Mouse (Mus musculus) megakaryocyte, adult 5-6 weeks (primary cell): ENCODE measurements around the gene C8b. TPM values are rescaled to one million over a fixed set of nuclear protein-coding genes. Genes with fewer than 3 reads are reported as not detected.

Source experiments
- ATAC-seq: 2 replicates; pipeline ENCODE4 v1.8.0; 2016; ENCODE audit warnings: mild to moderate bottlenecking, inconsistent platforms; ENCODE audit not compliant: poor library complexity, severe bottlenecking
- total RNA-seq, 2 experiments: library from RNA; stranded (forward) in 1 of 2; stranded (reverse) in 1 of 2; fragments of 153-499, 151-499 nt in 1 of 2; fragments of 221-1000, 200-1000 nt in 1 of 2; gene quantifications; 2 replicates each; pipeline versions ENCODE4 v1.2.3 to v1.2.4; 2015 to 2017

Gene C8b
- not detected in 2 replicates for total RNA-seq (2015)
- total RNA-seq (2017), result not detected in 2 replicates

DNA sequence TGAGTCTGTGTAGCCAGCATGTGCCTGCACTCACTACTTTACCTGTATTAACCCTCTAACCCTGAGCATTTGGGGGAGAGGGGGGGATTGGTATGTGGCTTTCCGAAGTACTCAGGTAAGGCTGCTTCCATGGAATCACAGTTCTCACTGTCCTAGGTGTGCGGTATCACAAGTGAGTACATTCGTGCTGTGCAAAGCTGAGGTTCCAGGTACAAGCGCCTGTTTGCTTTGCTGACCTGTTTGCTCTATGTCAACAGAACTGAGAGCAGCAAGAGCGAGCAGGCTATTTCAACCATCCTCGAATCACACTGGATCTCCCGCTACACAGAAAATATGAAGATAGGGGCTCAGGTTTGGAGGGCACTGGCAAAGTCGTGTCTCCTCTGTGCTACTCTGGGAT, at the start of gene C8b:
Gene C8b (plus strand): TSS at position 253 of the 400 bp plus-strand sequence.
- ATAC-seq, result no peak

DNA sequence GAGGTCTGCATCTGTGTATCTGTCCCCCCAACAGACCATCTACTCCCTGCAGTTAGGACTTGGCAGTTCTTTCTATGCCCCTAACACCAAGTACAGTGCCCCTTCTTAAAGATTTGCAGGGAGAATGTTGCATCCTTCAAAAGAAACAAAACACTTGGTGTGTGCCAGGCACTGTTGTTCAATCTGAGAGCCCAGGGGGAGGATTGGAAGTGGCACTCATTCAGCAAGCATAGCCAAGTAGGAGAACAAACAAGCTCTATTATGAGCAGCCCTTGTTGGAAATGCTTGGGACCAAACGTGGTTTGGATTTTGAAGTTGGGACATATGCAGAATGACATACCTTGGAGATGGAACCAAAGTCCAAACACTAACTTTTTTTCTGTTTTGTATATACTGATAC, 49.6 kb upstream of the C8b start:
- ATAC-seq, result no peak

DNA sequence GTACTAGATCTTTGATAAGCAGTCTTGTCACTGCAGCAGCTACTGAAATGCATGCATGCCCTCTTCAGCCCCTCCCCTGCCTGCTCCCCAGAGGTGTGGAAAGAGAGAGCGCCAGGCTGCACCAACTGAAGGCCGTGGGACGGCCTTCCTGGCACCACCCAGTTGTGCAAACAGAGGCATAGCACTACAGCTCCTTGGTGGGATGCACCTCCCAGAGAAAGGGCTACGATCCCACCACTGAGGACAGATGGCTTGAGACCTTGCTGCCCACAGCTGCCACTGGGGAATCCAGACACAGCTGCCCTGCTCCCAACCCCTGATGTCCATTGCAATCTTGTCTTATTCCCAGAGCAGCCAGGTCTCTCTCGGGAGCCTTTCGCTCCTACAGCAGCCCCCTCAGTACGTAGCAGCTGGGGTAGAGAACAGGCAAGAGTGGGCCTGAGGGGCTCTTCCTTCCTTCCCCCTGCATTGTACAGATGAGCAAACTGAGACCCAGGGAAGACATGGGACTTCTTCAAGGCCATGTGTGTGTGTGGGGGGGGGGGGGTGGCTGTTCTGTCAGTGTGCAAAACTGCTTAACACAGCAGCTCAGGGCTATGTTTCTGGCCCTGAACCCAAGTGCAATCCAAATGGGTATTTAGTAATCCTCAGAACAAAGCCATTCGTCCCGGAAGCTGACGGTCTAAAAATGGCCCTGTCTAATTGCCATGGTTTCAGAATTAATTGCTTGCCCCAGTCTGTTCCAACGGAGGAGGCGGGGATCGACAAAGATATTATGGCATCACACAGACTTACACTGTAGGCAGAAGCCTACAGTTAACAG, 46.9 kb upstream of the C8b start:
- ATAC-seq, result no peak; the same call in 1 of the 2 replicates

DNA sequence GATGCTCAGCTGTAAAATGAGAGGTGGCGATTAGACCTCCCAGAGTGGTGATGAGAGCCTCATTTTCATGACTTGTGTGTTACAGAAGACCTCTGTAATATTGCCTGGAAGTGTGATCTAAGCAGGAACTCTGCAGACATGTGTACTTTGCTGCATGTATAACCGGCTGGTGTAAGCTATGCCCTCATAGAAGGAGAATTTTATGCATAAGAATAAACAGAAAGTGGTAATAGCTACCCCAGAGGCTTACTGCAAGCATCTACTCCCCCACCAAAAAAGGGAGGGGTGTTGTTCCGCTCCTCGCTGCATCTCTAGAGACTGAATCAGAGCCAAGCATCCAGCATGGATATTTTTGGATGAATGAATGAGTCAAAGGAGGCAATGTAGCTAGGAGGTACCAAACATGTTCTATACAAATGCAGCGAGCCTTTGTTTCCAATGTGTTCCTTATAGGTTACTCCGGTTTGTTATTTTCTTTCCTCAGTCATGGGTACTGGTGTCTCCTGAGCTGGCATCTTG, 42.5 kb upstream of the C8b start:
- no peak for ATAC-seq

DNA sequence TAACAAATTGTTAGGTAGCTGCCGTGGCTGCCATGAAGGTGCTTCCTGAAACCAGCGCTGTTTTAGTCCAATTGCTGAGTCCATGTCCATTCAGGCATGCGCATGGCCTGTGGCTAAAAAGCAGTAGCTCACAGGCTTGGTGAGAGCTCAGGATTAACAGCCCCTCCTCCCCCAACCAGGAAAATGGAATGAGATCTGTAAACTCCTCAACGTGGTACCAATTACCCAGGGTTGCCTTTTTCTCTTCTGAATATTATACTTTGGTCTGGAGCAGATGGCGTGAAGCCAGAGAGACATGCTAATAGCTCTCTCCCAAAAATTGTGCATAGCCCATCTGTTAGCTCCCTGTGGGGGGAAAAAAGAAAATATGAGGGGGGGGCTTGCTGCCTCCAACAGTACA, 41.9 kb upstream of the C8b start:
- ATAC-seq, result no peak

DNA sequence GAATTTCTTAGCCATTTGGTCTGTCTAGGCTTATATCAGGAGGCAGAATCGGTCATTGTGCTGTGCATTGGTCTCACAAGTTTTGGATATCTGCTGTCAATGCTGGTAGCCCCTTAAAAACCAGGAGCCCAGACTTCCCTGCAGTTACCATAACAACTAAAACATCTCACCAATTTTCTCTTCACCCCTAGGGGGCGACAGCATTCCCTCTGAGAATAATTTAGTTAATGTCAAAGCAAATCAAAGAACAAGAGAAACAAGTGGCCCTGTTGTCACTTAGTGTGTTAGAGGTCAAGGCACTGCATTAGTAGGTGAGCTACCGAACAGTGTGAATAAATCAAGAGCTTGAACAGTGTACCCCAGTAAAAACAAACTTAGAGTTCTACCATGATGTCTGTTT, 40.4 kb upstream of the C8b start:
- ATAC-seq, result no peak

DNA sequence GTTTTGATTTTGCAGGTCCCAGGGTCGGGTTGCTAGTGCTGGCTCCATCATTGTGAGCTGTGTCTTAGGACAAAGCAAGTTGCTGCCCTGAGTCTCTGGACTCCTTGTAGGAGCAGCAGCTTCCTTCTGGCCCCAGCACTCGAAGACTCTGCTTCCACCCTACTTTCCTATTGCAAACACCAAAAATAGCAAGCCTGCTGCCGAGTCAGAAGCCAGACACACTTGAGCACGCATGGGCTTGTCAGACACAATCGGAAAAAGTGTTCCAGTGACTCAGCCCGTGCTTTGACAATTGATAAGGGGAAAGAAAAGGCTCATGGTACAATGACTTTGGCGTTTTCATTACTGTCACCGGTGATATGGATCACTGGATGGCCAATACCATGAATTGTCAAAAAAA, 36.9 kb upstream of the C8b start:
- no peak for ATAC-seq

DNA sequence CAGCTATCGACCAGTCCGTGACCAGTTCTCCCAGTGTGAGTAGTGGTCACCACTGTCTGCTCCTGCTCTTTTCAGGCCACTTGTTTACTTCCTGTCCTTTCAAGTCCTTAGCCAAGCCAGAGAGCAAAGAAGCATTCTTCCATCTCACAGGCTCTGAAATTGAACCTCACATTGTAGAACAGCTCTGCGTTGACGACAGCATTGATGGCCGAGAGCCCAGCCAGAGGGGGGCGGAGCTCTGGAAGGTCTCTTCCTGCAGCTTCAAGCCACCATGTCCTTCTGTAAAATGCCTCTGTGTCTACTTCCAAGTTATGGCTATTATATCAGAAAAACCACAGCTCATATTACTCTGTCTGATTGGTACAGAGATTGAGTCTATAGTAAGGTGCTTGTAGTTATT, 19.6 kb upstream of the C8b start:
- ATAC-seq, result no peak

DNA sequence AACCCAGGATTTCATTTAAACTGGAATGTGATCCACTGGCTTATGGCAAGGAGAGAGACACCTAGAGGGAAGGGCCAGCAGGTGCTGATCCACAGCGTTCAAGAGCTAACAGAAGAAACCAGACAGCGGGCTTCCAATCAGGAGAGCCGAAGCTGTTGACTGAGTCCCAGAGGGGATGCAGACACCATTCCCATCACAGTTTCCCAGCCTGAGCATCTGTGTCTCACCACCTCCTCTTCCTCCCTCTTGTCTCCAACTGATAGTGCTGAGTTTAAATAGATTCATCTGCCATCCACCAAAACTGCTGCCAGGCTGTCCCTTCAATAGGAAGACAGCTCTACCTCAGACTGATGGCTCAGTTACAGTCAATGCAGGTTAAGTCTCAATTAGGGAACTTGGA, 12.0 kb upstream of the C8b start:
- no peak for ATAC-seq

DNA sequence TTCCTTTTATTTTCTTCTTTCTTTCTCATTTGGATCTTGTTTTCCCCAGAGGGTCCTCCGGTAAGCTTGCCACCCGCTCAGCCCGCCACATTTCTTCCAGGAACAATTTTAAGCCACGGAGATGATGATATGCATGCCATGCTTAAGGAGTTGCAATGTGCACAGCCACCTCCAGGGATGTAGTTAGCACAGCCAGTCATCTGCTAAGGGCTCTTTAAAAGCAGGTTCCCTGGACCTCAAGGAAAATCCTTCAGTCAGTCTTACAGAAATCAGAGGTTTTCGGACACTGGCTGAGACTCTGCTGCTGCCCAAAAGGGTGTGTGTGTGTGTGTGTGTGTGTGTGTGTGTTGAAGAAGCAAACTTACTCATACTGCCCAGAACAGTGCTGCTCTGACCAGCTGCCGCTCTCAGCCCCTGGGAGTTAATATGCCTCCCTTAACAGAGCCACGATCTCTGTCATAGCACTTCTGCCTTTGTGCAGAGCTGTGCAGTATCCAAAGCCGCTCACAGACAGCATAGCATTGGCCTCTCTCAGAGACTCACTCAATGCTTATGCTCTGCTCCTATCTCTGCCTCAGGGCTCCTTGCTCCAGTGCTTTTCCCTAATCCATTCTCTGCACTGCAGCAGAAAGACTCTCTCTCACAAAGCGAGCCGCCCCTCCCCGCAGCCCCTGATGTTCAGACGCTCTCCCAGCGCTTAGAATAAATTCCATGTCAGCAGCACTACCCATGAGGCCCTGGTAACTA, 5.1 kb upstream of the C8b start:
- no peak for ATAC-seq

DNA sequence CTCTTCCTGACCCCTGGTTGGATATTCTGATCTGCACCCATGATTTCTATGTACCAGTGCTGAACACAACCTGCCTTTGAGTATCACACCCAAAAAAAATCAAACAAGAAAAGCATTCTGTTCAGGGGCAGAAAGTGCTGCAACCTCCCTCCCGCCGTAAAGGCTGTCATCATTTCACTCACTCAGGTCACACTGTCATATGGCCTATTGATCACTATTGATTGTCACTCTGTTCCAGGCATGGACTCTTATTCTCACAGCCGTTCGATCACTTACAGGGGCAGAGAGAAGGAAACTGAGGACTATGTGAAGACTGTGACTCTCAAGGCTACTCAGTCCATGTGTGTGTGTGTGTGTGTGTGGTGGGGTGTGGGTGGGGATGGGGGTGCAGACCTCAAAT, 2.1 kb downstream of the C8b start:
- no peak for ATAC-seq

DNA sequence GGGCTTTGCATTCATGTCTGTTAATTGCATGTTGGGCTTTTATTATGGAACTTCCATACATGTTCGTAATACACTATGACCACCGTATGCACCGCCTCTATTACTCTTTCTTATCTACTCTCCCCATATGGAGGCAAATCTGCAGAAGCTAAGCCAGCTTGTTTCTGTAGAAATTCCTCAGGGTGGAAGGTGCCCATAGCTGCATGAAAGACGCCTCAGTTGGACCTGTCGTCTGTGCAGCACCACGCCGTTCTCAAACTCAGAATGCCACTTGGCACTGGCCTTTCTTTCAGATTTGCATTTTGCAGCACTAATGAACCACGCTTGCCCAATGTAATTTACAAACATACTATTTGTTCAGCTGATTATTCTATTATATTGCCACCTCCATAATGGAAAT, 3.5 kb downstream of the C8b start:
- ATAC-seq, result no peak

DNA sequence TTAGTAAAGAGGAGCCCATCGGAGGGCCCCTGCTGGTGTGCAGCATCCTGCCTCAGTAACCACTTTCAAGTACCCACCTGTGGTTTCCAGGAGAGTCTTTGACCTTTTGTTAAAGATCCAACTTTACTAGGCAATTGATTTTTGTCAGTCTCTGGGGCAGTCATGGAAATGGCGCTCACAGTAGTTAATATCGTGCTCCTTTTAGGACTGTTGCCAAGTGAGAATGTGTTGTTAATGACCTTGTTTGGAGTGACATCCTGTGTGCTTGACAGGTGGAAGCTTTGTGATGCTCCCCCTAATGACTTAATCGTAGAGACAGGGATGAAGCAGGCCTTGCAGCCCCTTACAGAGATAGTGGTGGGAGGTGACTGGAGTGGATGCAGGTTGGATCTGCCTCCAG, 4.2 kb downstream of the C8b start:
- no peak for ATAC-seq

DNA sequence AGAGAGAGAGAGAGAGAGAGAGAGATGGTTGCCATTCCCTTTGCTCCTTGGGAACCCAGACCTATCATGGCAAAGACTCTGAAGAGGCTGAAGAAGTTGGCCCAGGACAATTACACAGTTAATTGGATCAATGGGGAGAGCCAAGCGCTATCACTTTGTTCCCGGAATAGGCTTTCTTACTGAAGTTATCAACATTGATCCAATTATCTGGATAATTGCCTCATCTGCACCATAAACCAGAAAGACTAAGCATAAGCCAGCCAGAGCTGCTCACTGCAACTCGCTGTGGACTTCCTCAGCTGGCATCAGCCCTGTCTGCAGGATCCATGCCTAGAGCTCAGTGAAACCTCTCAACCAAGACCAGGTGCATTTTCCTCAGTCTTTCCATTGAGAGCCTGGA, 9.5 kb downstream of the C8b start:
- ATAC-seq, result no peak

DNA sequence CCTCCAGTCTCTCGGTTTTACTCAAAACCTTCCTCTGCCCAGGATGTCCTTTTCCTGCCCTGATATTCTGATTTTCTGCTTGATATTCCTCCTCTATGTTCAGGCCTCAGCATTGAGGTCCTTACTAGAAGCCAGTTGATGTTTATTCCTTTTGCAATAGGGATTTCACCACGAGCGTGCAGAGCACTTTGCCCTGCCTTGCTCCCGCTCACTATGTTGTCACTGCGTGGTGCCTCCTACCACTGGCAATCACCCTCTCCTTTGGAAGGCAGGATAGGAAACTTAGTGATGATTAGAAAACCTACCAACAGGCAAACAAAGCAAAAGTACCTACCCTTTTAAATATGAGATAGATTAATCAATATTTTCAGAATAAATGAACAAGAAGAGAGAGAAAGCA, 13.3 kb downstream of the C8b start:
- no peak for ATAC-seq

DNA sequence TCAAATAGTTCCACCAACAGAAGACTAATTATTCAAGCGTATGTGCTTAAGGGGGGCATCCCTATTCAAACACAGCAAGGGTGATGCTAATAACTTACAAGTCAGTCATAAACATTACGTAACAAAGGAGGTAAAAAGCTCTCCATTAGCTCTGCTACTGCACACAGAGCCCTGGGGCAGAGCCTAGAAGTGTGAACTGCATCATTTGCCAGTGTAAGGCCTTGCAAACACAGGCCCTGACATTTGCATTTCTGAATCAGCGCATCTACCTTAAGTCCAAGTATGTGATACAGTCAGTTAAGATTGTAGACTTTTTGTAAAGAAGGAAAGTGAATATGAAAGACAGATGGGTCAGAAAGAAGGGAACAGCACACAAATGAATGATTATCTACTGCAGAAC, 15.3 kb downstream of the C8b start:
- ATAC-seq, result no peak

DNA sequence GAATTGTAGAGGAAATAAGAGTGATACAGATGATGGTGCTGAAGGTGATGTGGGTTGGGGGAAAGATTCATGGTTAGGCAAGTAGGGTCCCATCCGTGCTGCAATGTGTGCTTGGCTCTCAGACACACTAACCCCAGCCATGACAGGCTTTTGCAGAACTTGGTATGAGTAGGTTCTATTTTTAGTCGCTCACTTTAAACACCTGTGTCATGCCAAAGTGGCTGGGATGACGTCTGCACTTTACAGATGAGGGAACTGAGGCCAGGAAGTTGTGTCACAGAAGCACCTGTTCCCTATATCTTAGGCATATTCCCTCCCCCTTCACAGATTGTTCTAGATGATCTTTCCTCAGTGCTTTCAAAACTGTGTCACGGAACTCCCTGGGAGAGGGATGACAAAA, 16.2 kb downstream of the C8b start:
- no peak for ATAC-seq

DNA sequence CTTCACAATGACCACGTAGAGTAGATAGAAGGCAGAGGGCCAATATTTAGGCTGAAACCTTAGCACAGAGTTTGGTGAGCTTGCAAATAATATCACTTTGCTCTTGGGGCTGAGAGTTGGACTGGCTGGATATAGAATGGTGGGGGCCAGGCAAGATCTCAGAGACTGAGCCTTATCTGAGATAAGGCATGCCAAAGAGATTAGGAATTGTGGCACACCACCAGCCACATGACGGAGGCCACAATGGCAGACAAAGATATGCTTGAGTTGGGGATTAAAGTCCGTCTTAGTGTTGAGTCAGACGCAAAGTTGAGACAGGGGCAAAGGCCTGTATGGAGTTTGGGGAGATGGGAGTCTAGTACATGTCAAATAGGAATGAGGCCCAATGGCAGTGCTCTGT, 26.0 kb downstream of the C8b start:
- ATAC-seq, result no peak

DNA sequence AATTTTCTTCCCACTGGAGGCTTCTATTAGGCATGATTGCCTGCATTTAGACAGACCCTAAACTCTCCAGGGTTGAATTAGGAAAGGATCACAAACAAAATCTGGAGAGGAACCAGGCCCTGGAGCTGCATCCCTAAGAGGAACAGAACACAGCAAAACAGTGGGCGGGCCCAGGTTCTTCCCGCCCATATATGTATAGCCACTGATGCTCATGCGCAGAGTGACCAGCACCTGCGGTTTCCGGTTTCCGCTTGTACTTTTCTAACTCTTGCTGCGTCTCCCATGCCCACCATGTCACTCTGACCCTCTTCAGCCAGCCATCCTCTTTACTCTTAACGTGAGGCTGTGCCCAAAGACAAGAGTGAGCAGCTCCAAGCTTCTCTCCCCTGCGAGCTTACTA, 32.8 kb downstream of the C8b start:
- no peak for ATAC-seq

DNA sequence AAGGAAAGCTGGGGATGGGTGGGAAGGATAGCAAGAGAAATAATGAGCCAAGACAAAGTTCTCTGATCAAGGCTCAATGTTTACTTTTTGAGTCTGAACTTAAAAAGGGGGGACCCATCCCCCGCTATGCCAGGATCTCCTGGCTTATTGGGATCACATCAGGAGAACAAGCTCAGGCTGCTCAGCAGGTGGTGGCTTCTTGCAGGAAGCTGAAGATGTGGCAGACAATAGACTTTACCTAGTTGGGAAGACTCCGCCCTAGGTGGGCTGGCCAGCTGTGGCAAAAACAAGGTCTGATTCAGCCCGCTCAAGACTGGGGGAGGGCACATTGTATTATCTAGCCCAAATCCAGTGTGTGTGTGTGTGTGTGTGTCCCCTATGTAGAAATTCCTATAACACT, 35.5 kb downstream of the C8b start:
- no peak for ATAC-seq

DNA sequence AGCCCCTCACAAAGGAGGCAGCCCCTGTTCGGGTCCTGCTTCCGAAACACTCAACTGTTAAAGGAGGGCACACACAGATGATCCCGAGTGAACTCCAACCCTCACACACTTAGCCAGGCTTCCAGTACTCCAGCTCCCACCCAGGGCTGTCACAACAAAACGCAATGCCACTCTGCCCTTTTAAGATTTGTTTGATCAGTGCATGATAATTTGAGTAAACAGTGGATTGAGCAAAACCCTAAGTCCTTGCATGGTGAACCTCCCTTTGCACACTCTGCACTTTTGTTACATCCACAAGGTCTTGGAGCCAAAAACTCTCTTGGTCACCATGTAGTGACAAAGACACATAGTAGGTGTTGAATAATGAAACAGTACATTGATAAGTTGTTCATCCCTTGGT, 38.0 kb downstream of the C8b start:
- ATAC-seq, result no peak
